Mouse (Mus musculus) right cerebral cortex, postnatal 36 days (tissue): ENCODE measurements at regions not wholly inside any gene's neighbourhood (a gene's known extent, or its start where the extent isn't known, plus 50 kb on each side); places are given as distances from the start of the nearest gene placed in this dataset.

Source experiments
- DNase-seq, 2 experiments: peaks; one replicate each; pipeline ENCODE4 v3.0.0; 2022; ENCODE audit warnings: low spot score in 2 of 2, mixed read lengths in 1 of 2

- DNase-seq = no peak
Measured at GRCm38 (mm10) chr13:60427077-60427476, 174.7 kb upstream of the Dapk1 start.

- DNase-seq = no peak
Measured at GRCm38 (mm10) chr13:60427755-60428385, 173.9 kb upstream of the Dapk1 start.

- DNase-seq = no peak
Measured at GRCm38 (mm10) chr13:60429148-60429547, 172.6 kb upstream of the Dapk1 start.

GRCm38 (mm10) chr13:60431412-60431811 is 170.3 kb upstream of the Dapk1 start:
- no peak for DNase-seq

- no peak for DNase-seq
Measured at GRCm38 (mm10) chr13:60434221-60435210, 167.2 kb upstream of the Dapk1 start.

GRCm38 (mm10) chr13:60435333-60435732 is 166.4 kb upstream of the Dapk1 start:
- DNase-seq = no peak

- no peak for DNase-seq
Measured at GRCm38 (mm10) chr13:60438177-60438576, 163.6 kb upstream of the Dapk1 start.

- no peak for DNase-seq
Measured at GRCm38 (mm10) chr13:60440586-60440985, 161.2 kb upstream of the Dapk1 start.

- DNase-seq = no peak
Measured at GRCm38 (mm10) chr13:60445164-60445563, 156.6 kb upstream of the Dapk1 start.

- DNase-seq = no peak
Measured at GRCm38 (mm10) chr13:60446926-60447325, 154.8 kb upstream of the Dapk1 start.

- DNase-seq = no peak
Measured at GRCm38 (mm10) chr13:60450721-60451506, 150.8 kb upstream of the Dapk1 start.

GRCm38 (mm10) chr13:60453821-60454483 is 147.8 kb upstream of the Dapk1 start:
- DNase-seq = no peak

GRCm38 (mm10) chr13:60455033-60455619 is 146.6 kb upstream of the Dapk1 start:
- no peak for DNase-seq

GRCm38 (mm10) chr13:60455863-60456551 is 145.7 kb upstream of the Dapk1 start:
- no peak for DNase-seq

GRCm38 (mm10) chr13:60457277-60457676 is 144.5 kb upstream of the Dapk1 start:
- no peak for DNase-seq

GRCm38 (mm10) chr13:60459002-60459401 is 142.7 kb upstream of the Dapk1 start:
- DNase-seq = no peak

- DNase-seq = no peak
Measured at GRCm38 (mm10) chr13:60466553-60467313, 135.0 kb upstream of the Dapk1 start.

- no peak for DNase-seq
Measured at GRCm38 (mm10) chr13:60467821-60468579, 133.7 kb upstream of the Dapk1 start.
